Mouse (Mus musculus): ENCODE results near the gene Acot6. TPM values are rescaled to one million over a fixed set of nuclear protein-coding genes. Genes with fewer than 3 reads are reported as not detected.

Gene Acot6
- polyA plus RNA-seq, 1 experiment from 2014 or later = 1.5 TPM

GRCm38 (mm10) chr12:84160491-84160890 is 60.0 kb downstream of the Acot6 start:
- no peak overlapping the region for H3K27ac ChIP-seq (ENCODE audit: low read depth, low read length)
- no peaks in the 10 kb centered on the region; the same call in 1 of the 2 replicates for H3K36me3 ChIP-seq (ENCODE audit: control insufficient read depth, insufficient read depth, low read length)
- 94% methylated on average over 8 of the region's 8 CpGs for WGBS
- H3K27me3 ChIP-seq (ENCODE audit: control insufficient read depth, insufficient read depth, low read length) = no peaks in the 10 kb centered on the region
- ATAC-seq (replicated peaks; ENCODE audit: low FRiP score) (no peak), DNase-seq (ENCODE audit: low spot score) (no peak)
- no peaks in the 10 kb centered on the region for H3K9me3 ChIP-seq (ENCODE audit: control insufficient read depth, low read length)
- no peak overlapping the region for H3K4me2 ChIP-seq (ENCODE audit: low read depth, low read length, severe bottlenecking)
- no peaks in the 10 kb centered on the region for H3K4me1 ChIP-seq (replicated peaks; ENCODE audit: control insufficient read depth, insufficient read depth, low read length)
- no peak overlapping the region for H3K4me3 ChIP-seq (ENCODE audit: low read depth, low read length)
- no peak overlapping the region for H3K9ac ChIP-seq (ENCODE audit: low read length)

Other genes starting within 250 kb of the Acot6 start
- 33.3 and 34.4 TPM in 2 replicates for gene Numb, start 178.7 kb upstream of the Acot6 start, polyA plus RNA-seq (2014; fragmentation: Nextera tagmentation; extraction: Ambion mirVana)
- 18.0 and 20.0 TPM in 2 replicates for gene Riox1, start 150.0 kb upstream of the Acot6 start, polyA plus RNA-seq (2014; fragmentation: Nextera tagmentation; extraction: Ambion mirVana)
- not detected in 2 replicates for gene Heatr4, start 115.8 kb upstream of the Acot6 start, polyA plus RNA-seq (2014; fragmentation: Nextera tagmentation; extraction: Ambion mirVana)
- 12.2 and 12.7 TPM in 2 replicates for gene Acot2, start 112.8 kb upstream of the Acot6 start, polyA plus RNA-seq (2014; fragmentation: Nextera tagmentation; extraction: Ambion mirVana)
- gene Acot1, start 91.2 kb upstream of the Acot6 start, polyA plus RNA-seq (2014; fragmentation: Nextera tagmentation; extraction: Ambion mirVana) = 34.1 and 42.7 TPM in 2 replicates
- gene Acot4, start 62.3 kb upstream of the Acot6 start, polyA plus RNA-seq (2014; fragmentation: Nextera tagmentation; extraction: Ambion mirVana) = 0.31 TPM in 1 of 2 replicates, not detected in the other
- gene Gm49366, start 61.7 kb upstream of the Acot6 start, polyA plus RNA-seq (2014; fragmentation: Nextera tagmentation; extraction: Ambion mirVana) = not detected in 2 replicates
- 0.23 and 0.25 TPM in 2 replicates for gene Acot3, start 48.5 kb upstream of the Acot6 start, polyA plus RNA-seq (2014; fragmentation: Nextera tagmentation; extraction: Ambion mirVana)
- not detected in 2 replicates for gene Acot5, start 31.3 kb upstream of the Acot6 start, polyA plus RNA-seq (2014; fragmentation: Nextera tagmentation; extraction: Ambion mirVana)
- 6.1 and 6.8 TPM in 2 replicates for gene Dnal1, start 13.7 kb downstream of the Acot6 start, polyA plus RNA-seq (2014; fragmentation: Nextera tagmentation; extraction: Ambion mirVana)
- gene Pnma1, start 47.8 kb downstream of the Acot6 start, polyA plus RNA-seq (2014; fragmentation: Nextera tagmentation; extraction: Ambion mirVana) = 1.9 and 2.8 TPM in 2 replicates
- gene Elmsan1, start 118.2 kb downstream of the Acot6 start, polyA plus RNA-seq (2014; fragmentation: Nextera tagmentation; extraction: Ambion mirVana) = 7.6 and 9.6 TPM in 2 replicates
- gene Ptgr2, start 184.6 kb downstream of the Acot6 start, polyA plus RNA-seq (2014; fragmentation: Nextera tagmentation; extraction: Ambion mirVana) = 13.8 and 14.3 TPM in 2 replicates
- gene Zfp410, start 216.2 kb downstream of the Acot6 start, polyA plus RNA-seq (2014; fragmentation: Nextera tagmentation; extraction: Ambion mirVana) = 121 and 129 TPM in 2 replicates